Mouse (Mus musculus) lung, adult 10 weeks (tissue): ENCODE data around the gene Btbd35f9. TPM values are rescaled to one million over a fixed set of nuclear protein-coding genes. Genes with fewer than 3 reads are reported as not detected.

Experiments
- polyA plus RNA-seq: library from polyadenylated mRNA; stranded (reverse); fragments of 350-450 nt; fragmentation: Illumina TruSeq; extraction: RNeasy Lipid Tissue Mini Kit (QIAGEN cat#74804); gene quantifications from one replicate; pipeline ENCODE4 v1.2.3, GENCODE M21; 2014; ENCODE audit warnings: low read depth, low replicate concordance; ENCODE audit not compliant: insufficient read depth

Btbd35f9 gene
- polyA plus RNA-seq, result not detected

GRCm38 (mm10) chrX:34161399-34161798, at the start of gene Btbd35f9:
Gene Btbd35f9, minus strand, starts transcription at chrX:34161499.

Other genes with a start within 250 kb of the Btbd35f9 start
- not detected for gene Btbd35f6, start 205.0 kb downstream of the Btbd35f9 start, polyA plus RNA-seq
- not detected for gene Gm21870, start 174.7 kb downstream of the Btbd35f9 start, polyA plus RNA-seq
- not detected for gene Spin2g, start 77.2 kb upstream of the Btbd35f9 start, polyA plus RNA-seq